Mouse (Mus musculus) Patski (cell line): Measurements from ENCODE around the gene Fam166b. TPM values are rescaled to one million over a fixed set of nuclear protein-coding genes. Genes with fewer than 3 reads are reported as not detected.

Source experiments
- ATAC-seq: fragments of 100-300 bp; one replicate; pipeline ENCODE4 v1.8.0; 2021
- CTCF ChIA-PET: fragments of 350-600 bp; sonication (Branson Sonifier 250); formaldehyde crosslinking; loops from one replicate; lab custom pipeline; 2022; ENCODE audit warnings: inconsistent platforms; lab: Charles Lee
- POLR2A ChIA-PET: fragments of 350-600 bp; sonication (Branson Sonifier 250); formaldehyde crosslinking; loops from one replicate; lab custom pipeline; 2022; ENCODE audit warnings: antibody characterized with exemption, inconsistent platforms; lab: Charles Lee
- DNase-seq: peaks from one replicate; pipeline ENCODE4 v3.0.0-alpha.2; 2011; ENCODE audit warnings: low read depth, low spot score
- H3K27me3 ChIP-seq: fragments of 371-371 bp; one replicate; pipeline ENCODE4 v1.5.1; 2021
- CTCF ChIP-seq: fragments of 100-300 bp; IDR thresholded peaks from one replicate; pipeline ENCODE4 v1.5.1; 2021
- in situ Hi-C: fragments of 300-500 bp; cut with MboI; formaldehyde crosslinking; loops from 3 replicates; pipeline ENCODE4 v1.11.1; 2018; ENCODE audit warnings: low pct_unique_long_range_greater_than_20kb, mixed read lengths
- polyA plus RNA-seq: library from polyadenylated mRNA; unstranded; gene quantifications from one replicate; pipeline ENCODE4 v1.2.3, GENCODE M21; 2021

Gene Fam166b
- 0.17 TPM for polyA plus RNA-seq

GRCm38 (mm10) chr4:43428946-43429345 lies at the start of gene Fam166b:
TSS of gene Fam166b (minus strand) at chr4:43429134.
- ATAC-seq (peak; percentile 6), DNase-seq (no peak)
- POLR2A ChIA-PET, result no interaction called here
- in situ Hi-C loops, result no loop called here
- CTCF ChIA-PET, result no interaction called here
- no peak for TF ChIP-seq CTCF
- H3K27me3 ChIP-seq, result no peaks in the 10 kb centered on the region

GRCm38 (mm10) chr4:43478534-43478858 lies 49.6 kb upstream of the Fam166b start:
- in situ Hi-C loops, result loop anchor here (5.0 kb wide), 1 partner anchor 36 kb away; the partner anchor contains the start of gene Tesk1
- ATAC-seq (no peak), DNase-seq (no peak)
- no peaks in the 10 kb centered on the region for H3K27me3 ChIP-seq
- ChIA-PET POLR2A (interaction anchor here (0.6 kb wide), 1 partner anchor 428 kb away, joined by 3 read pairs; no protein-coding TSS in a partner anchor), CTCF (interaction anchor here (2.0 kb wide), 1 partner anchor 14 kb away, joined by 5 read pairs; the partner anchor contains the start of gene Ccdc107)
- no peak for TF ChIP-seq CTCF

GRCm38 (mm10) chr4:43477857-43478533 lies 49.1 kb upstream of the Fam166b start:
- in situ Hi-C loops, result loop anchor here (5.0 kb wide), 1 partner anchor 36 kb away; the partner anchor contains the start of gene Tesk1
- POLR2A ChIA-PET, result interaction anchor here (0.6 kb wide), 1 partner anchor 427 kb away, joined by 3 read pairs; no protein-coding TSS in a partner anchor
- ATAC-seq, result no peak

GRCm38 (mm10) chr4:43476604-43477003 lies 47.7 kb upstream of the Fam166b start:
- ChIA-PET CTCF (no interaction called here), POLR2A (no interaction called here)
- no peak for TF ChIP-seq CTCF
- no peak for DNase-seq
- in situ Hi-C loops, result loop anchor here (5.0 kb wide), 1 partner anchor 34 kb away; the partner anchor contains the start of gene Tesk1
- H3K27me3 ChIP-seq, result no peaks in the 10 kb centered on the region
- no peak for ATAC-seq

More at GRCm38 (mm10) chr4:43477857-43478533, 49.1 kb upstream of the Fam166b start:
- no peak for TF ChIP-seq CTCF
- no peak for DNase-seq
- CTCF ChIA-PET, result interaction anchor here (2.0 kb wide), 1 partner anchor 14 kb away, joined by 5 read pairs; the partner anchor contains the start of gene Ccdc107
- H3K27me3 ChIP-seq, result no peaks in the 10 kb centered on the region

GRCm38 (mm10) chr4:43473636-43474035 lies 44.7 kb upstream of the Fam166b start:
- DNase-seq (no peak), ATAC-seq (no peak)
- CTCF ChIA-PET, result no interaction called here
- in situ Hi-C loops, result no loop called here
- no peaks in the 10 kb centered on the region for H3K27me3 ChIP-seq
- POLR2A ChIA-PET, result no interaction called here
- TF ChIP-seq CTCF, result no peak

- ATAC-seq, result no peak
- DNase-seq, result no peak
These were observed 41.4 kb upstream of the Fam166b start for GRCm38 (mm10) chr4:43470301-43470700.

GRCm38 (mm10) chr4:43466872-43467271 lies 37.9 kb upstream of the Fam166b start:
- ChIA-PET POLR2A (interaction anchor here (1.0 kb wide), 1 partner anchor 8 kb away, joined by 3 read pairs; no protein-coding TSS in a partner anchor), CTCF (no interaction called here)
- ATAC-seq (no peak), DNase-seq (no peak)
- H3K27me3 ChIP-seq, result no peaks in the 10 kb centered on the region
- in situ Hi-C loops, result no loop called here
- no peak for TF ChIP-seq CTCF

More at GRCm38 (mm10) chr4:43470301-43470700, 41.4 kb upstream of the Fam166b start:
- ChIA-PET POLR2A (interaction anchor here (1.2 kb wide), 1 partner anchor 20 kb away, joined by 4 read pairs; no protein-coding TSS in a partner anchor), CTCF (no interaction called here)
- in situ Hi-C loops, result no loop called here
- no peaks in the 10 kb centered on the region for H3K27me3 ChIP-seq
- TF ChIP-seq CTCF, result no peak

- no peak for DNase-seq
- in situ Hi-C loops, result no loop called here
- TF ChIP-seq CTCF, result no peak
- CTCF ChIA-PET, result no interaction called here
- POLR2A ChIA-PET, result no interaction called here
- H3K27me3 ChIP-seq, result no peaks in the 10 kb centered on the region
- ATAC-seq, result no peak
These were observed 37.0 kb upstream of the Fam166b start for GRCm38 (mm10) chr4:43465935-43466334.

GRCm38 (mm10) chr4:43463102-43463501 lies 34.2 kb upstream of the Fam166b start:
- ATAC-seq (no peak), DNase-seq (no peak)
- CTCF ChIA-PET, result interaction anchor here (1.2 kb wide), 1 partner anchor 14 kb away, joined by 3 read pairs; no protein-coding TSS in a partner anchor
- no peaks in the 10 kb centered on the region for H3K27me3 ChIP-seq
- TF ChIP-seq CTCF, result no peak
- in situ Hi-C loops, result no loop called here
- POLR2A ChIA-PET, result no interaction called here

- DNase-seq (no peak), ATAC-seq (no peak)
- CTCF ChIA-PET, result interaction anchor here (1.0 to 2.0 kb wide), 2 partner anchors 11 to 22 kb away, joined by 3 to 6 read pairs; no protein-coding TSS in a partner anchor
- TF ChIP-seq CTCF, result no peak
- POLR2A ChIA-PET, result interaction anchor here (0.6 kb wide), 1 partner anchor 419 kb away, joined by 4 read pairs; no protein-coding TSS in a partner anchor
- in situ Hi-C loops, result no loop called here
- no peaks in the 10 kb centered on the region for H3K27me3 ChIP-seq
These were observed 28.2 kb upstream of the Fam166b start for GRCm38 (mm10) chr4:43457124-43457523.

GRCm38 (mm10) chr4:43456470-43456869 lies 27.5 kb upstream of the Fam166b start:
- ChIA-PET POLR2A (no interaction called here), CTCF (no interaction called here)
- DNase-seq (no peak), ATAC-seq (no peak)
- TF ChIP-seq CTCF, result no peak
- in situ Hi-C loops, result no loop called here
- H3K27me3 ChIP-seq, result no peaks in the 10 kb centered on the region
